Mouse (Mus musculus) adrenal gland, postnatal 4 days (tissue): Measurements from ENCODE around the gene Tmem256. TPM values are rescaled to one million over a fixed set of nuclear protein-coding genes. Genes with fewer than 3 reads are reported as not detected.

ENCODE experiments used
- DNase-seq, 2 experiments: peaks; one replicate each; pipeline ENCODE4 v3.0.0; 2021 to 2022; ENCODE audit warnings: low spot score in 2 of 2, mixed read lengths in 2 of 2
- microRNA-seq: library from miRNA; unstranded; fragments of <30 nt; microRNA quantifications from one replicate; pipeline ENCODE4 v1.2.0, GENCODE M21; 2021
- total RNA-seq, 2 experiments: library from RNA; stranded (reverse); gene quantifications; 2 replicates each; pipeline ENCODE4 v1.2.3; 2021

Gene Tmem256
- total RNA-seq, 2 experiments from 2014 or later = 141 to 143 TPM

DNA sequence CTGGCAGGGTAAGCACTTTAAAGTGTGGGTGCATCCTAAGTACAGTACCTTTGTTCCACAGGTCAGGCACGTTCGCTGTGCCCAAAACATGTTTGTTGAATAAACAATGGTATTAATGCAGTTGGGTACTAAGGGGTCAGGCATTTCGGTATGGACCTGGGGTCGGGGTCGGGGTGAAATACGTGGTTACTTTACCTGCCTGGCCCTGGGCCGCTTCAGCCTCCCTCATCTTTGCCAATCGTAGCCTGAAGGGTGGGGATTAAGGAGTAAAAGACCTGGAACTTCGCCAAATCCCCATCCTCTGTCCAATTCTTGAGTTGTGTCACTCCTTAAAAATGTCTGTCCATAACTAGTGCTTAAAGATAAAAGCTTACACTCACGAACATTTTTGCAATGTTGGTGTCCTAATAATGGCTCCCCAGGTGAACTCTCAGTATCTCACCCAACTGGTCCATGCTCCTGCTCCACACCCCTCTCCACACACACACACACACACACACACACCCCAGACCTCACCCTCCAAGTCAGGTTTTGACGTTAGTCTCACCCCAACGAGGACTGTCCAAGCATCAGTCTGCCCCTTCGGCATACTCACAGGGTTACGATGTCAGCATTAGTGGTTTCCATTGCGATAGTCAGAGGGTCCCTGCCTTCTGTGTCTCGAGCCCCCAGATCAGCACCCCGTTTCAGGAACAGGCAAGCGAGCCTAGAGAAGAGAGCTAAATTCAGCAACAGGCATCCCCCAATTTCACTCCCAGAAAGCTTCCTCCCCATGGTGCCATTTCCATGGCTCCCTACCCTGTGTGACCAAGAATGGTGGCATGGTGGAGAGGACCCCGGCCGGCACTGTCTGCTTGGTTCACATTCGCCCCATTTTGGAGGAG lies 43.7 kb downstream of the Tmem256 start:
- no peak for DNase-seq

DNA sequence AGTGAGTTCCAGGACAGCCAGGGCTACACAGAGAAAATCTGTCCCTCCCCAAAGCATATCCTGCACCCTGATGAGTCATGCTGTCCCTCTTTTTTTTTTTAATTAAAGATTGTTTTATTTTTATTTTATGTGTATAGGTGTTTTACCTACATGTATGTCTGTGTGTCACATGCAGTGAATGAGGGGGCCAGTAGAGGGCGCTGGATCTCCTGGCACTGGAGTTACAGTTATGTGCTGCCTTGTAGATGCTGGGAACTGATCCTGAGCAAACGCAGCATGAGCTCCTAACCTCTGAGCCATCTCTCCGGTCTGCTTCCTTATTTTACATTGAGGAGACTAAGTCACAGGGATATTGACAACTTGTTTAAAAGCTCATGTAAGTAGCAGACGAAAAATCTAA lies 44.8 kb downstream of the Tmem256 start:
- no peak for DNase-seq

GRCm38 (mm10) chr11:69883527-69884151 lies 45.3 kb downstream of the Tmem256 start:
- DNase-seq = no peak

GRCm38 (mm10) chr11:69884240-69884639 lies 45.9 kb downstream of the Tmem256 start:
- no peak for DNase-seq

DNA sequence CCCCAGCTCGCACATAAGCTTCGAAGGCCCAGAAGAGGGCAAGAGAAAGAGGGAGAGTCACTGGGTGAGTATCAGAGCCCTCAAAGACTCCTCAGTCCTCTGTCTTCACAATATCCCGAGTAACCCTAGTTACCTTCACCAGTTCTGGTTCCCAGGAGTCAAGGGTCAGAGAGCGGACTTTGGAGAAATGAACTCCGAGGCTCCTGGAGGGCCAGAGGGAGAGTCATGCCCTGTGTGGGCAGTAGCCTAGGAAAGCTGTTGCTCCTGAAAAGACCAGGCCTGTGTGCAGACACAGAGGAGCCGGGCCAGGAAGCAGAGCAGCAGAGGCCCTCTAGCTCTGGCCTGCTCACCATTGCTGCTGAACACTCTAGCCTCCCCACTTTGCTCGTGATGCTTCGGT lies 46.3 kb downstream of the Tmem256 start:
- DNase-seq = no peak

DNA sequence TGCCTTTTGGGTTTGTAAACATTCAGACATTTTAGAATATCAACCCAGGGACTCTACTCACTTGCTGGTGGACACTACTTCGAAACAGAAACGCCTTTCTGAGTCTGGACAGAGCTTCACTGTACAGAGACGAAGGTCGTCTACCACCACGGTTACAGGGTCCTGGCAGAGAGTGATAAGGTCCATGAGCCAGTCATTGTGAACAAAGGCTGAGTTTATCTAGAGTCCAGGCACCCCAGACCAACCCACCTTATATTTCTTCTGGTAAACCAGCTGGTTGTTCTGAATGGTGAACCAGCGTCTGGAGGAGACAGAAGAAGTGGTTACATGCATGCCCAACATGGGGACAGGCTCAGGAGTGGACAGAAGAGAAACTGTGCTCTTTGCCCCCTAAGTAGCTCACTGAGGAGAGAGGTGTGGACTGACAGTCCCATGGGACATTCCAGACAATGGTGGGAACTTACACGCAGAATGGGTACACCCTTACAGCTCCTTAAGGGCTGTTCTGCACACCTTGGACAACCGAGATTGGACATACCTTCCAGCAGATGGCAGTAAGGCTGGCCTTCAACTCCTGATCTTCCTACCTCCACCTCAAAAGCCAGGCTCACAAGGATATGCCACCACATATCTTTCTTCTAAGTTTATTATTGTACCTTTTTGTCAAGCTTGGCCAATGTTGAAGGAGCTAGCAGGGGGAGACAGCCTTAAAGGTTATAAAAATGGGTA lies 48.8 kb downstream of the Tmem256 start:
- no peak for DNase-seq

Small RNAs within 50 kb of the gene (microRNA-seq; reads per million reads assigned to microRNA genes)
- not detected for gene Mir6924

Other genes starting within 250 kb of the Tmem256 start
- 10 to 100 TPM; 74.6 to 83.4 TPM for gene Atp1b2, start 232.6 kb upstream of the Tmem256 start, total RNA-seq
- under 1 TPM in 1 of 2 experiments, not detected in 1; 0.59 TPM for gene Shbg, start 220.6 kb upstream of the Tmem256 start, total RNA-seq
- gene Sat2, start 216.5 kb upstream of the Tmem256 start, total RNA-seq = 10 to 100 TPM; 18.3 to 20.9 TPM
- gene Fxr2, start 205.5 kb upstream of the Tmem256 start, total RNA-seq = 100 to 1,000 TPM in 1 of 2 experiments, 10 to 100 TPM in 1; 89.3 to 111 TPM
- gene Sox15, start 183.2 kb upstream of the Tmem256 start, total RNA-seq = under 1 TPM; 0.62 to 0.73 TPM
- gene Mpdu1, start 175.9 kb upstream of the Tmem256 start, total RNA-seq = 100 to 1,000 TPM; 107 to 119 TPM
- gene Cd68, start 172.4 kb upstream of the Tmem256 start, total RNA-seq = 10 to 100 TPM; 11.9 to 12.5 TPM
- 100 to 1,000 TPM; 640 to 673 TPM for gene Eif4a1, start 166.1 kb upstream of the Tmem256 start, total RNA-seq
- 10 to 100 TPM; 86.6 to 90.7 TPM for gene Senp3, start 156.4 kb upstream of the Tmem256 start, total RNA-seq
- gene Tnfsf13, start 152.7 kb upstream of the Tmem256 start, total RNA-seq = 1 to 10 TPM; 4.2 to 5.2 TPM
- 10 to 100 TPM; 23.0 to 23.1 TPM for gene Tnfsf12, start 142.7 kb upstream of the Tmem256 start, total RNA-seq
- gene Tnfsfm13, start 142.4 kb upstream of the Tmem256 start, total RNA-seq = 1 to 10 TPM; 3.1 to 4.6 TPM
- 100 to 1,000 TPM in 1 of 2 experiments, 10 to 100 TPM in 1; 92.4 to 108 TPM for gene Polr2a, start 79.9 kb upstream of the Tmem256 start, total RNA-seq
- not detected for gene Slc35g3, start 76.5 kb upstream of the Tmem256 start, total RNA-seq
- 10 to 100 TPM; 48.5 to 58.3 TPM for gene Zbtb4, start 72.6 kb upstream of the Tmem256 start, total RNA-seq
- 1 to 10 TPM; 3.6 to 4.0 TPM for gene Chrnb1, start 42.6 kb upstream of the Tmem256 start, total RNA-seq
- gene Fgf11, start 36.7 kb upstream of the Tmem256 start, total RNA-seq = 1 to 10 TPM; 3.4 to 4.8 TPM
- 1 to 10 TPM in 1 of 2 experiments, under 1 TPM in 1; 0.76 to 1.4 TPM for gene Tmem102, start 32.9 kb upstream of the Tmem256 start, total RNA-seq
- not detected for gene Gm39566, start 23.2 kb upstream of the Tmem256 start, total RNA-seq
- not detected for gene Spem2, start 20.0 kb upstream of the Tmem256 start, total RNA-seq
- not detected for gene Spem1, start 16.3 kb upstream of the Tmem256 start, total RNA-seq
- gene Nlgn2, start 730 bp upstream of the Tmem256 start, total RNA-seq = 10 to 100 TPM; 33.6 to 35.2 TPM
- 10 to 100 TPM; 76.6 to 77.9 TPM for gene Plscr3, start 7.9 kb downstream of the Tmem256 start, total RNA-seq
- gene Tnk1, start 20.2 kb downstream of the Tmem256 start, total RNA-seq = 1 to 10 TPM in 1 of 2 experiments, under 1 TPM in 1; 0.17 to 1.7 TPM
- gene Tmem95, start 39.5 kb downstream of the Tmem256 start, total RNA-seq = not detected
- 1 to 10 TPM; 3.4 to 4.1 TPM for gene Kctd11, start 42.9 kb downstream of the Tmem256 start, total RNA-seq
- 1 to 10 TPM; 1.4 to 1.7 TPM for gene Acap1, start 57.0 kb downstream of the Tmem256 start, total RNA-seq
- 1 to 10 TPM; 4.8 to 5.6 TPM for gene 2810408A11Rik, start 62.5 kb downstream of the Tmem256 start, total RNA-seq
- gene Neurl4, start 62.6 kb downstream of the Tmem256 start, total RNA-seq = 10 to 100 TPM; 45.9 to 53.3 TPM
- 10 to 100 TPM; 60.0 to 67.0 TPM for gene Gps2, start 75.4 kb downstream of the Tmem256 start, total RNA-seq
- gene Eif5a, start 83.4 kb downstream of the Tmem256 start, total RNA-seq = 100 to 1,000 TPM; 598 to 600 TPM
- 10 to 100 TPM in 1 of 2 experiments, 1 to 10 TPM in 1; 9.7 to 20.6 TPM for gene Ybx2, start 97.3 kb downstream of the Tmem256 start, total RNA-seq
- gene Slc2a4, start 109.7 kb downstream of the Tmem256 start, total RNA-seq = 10 to 100 TPM; 23.6 to 24.8 TPM
- 10 to 100 TPM in 1 of 2 experiments, 1 to 10 TPM in 1; 3.1 to 17.3 TPM for gene Cldn7, start 126.3 kb downstream of the Tmem256 start, total RNA-seq
- gene Ctdnep1, start 142.6 kb downstream of the Tmem256 start, total RNA-seq = 100 to 1,000 TPM; 119 to 130 TPM
- 10 to 100 TPM; 65.5 to 70.9 TPM for gene Elp5, start 144.0 kb downstream of the Tmem256 start, total RNA-seq
- gene Gabarap, start 152.6 kb downstream of the Tmem256 start, total RNA-seq = 100 to 1,000 TPM; 294 to 311 TPM
- 10 to 100 TPM; 51.4 to 53.4 TPM for gene Phf23, start 157.3 kb downstream of the Tmem256 start, total RNA-seq
- 10 to 100 TPM; 35.5 to 38.2 TPM for gene Dvl2, start 162.1 kb downstream of the Tmem256 start, total RNA-seq
- gene Acadvl, start 176.9 kb downstream of the Tmem256 start, total RNA-seq = 100 to 1,000 TPM; 295 to 378 TPM
- 10 to 100 TPM; 63.0 to 64.4 TPM for gene Dlg4, start 178.4 kb downstream of the Tmem256 start, total RNA-seq
- gene Asgr1, start 215.6 kb downstream of the Tmem256 start, total RNA-seq = 10 to 100 TPM in 1 of 2 experiments, 1 to 10 TPM in 1; 1.7 to 33.7 TPM